Mouse (Mus musculus) midbrain, embryonic 10.5 days (tissue): ENCODE measurements around the gene Sbno2. TPM values are rescaled to one million over a fixed set of nuclear protein-coding genes. Genes with fewer than 3 reads are reported as not detected.

Source experiments
- DNase-seq: peaks from one replicate; pipeline ENCODE4 v3.0.0-alpha.2; 2017; ENCODE audit warnings: low spot score
- H3K27ac ChIP-seq: fragments of 300-500 bp; sonication (generic); replicated peaks from 2 replicates; pipeline ENCODE4 v1.5.1; 2016; ENCODE audit warnings: mild to moderate bottlenecking
- H3K27me3 ChIP-seq: fragments of 300-500 bp; sonication (generic); 2 replicates; pipeline ENCODE4 v1.6.1; 2016; ENCODE audit warnings: low read depth, mild to moderate bottlenecking; ENCODE audit not compliant: poor library complexity, severe bottlenecking
- H3K36me3 ChIP-seq: fragments of 300-500 bp; sonication (generic); 2 replicates; pipeline ENCODE4 v1.6.1; 2016; ENCODE audit warnings: mild to moderate bottlenecking, moderate library complexity
- H3K4me1 ChIP-seq: fragments of 300-500 bp; sonication (generic); 2 replicates; pipeline ENCODE4 v1.6.1; 2016
- H3K4me3 ChIP-seq: fragments of 300-500 bp; sonication (generic); 2 replicates; pipeline ENCODE4 v1.5.1; 2016; ENCODE audit warnings: mild to moderate bottlenecking, moderate library complexity
- H3K9me3 ChIP-seq: fragments of 300-500 bp; sonication (generic); replicated peaks from 2 replicates; pipeline ENCODE4 v1.6.1; 2016; ENCODE audit warnings: mild to moderate bottlenecking
- WGBS: fragments of 180-500 bp; shearing (Covaris S2); methylation state at CpG from one replicate; pipeline ENCODE4 v1.1.7; 2016; 5-methylcytosine and 5-hydroxymethylcytosine counted together
- polyA plus RNA-seq: library from polyadenylated mRNA; unstranded; fragments of >200 nt; fragmentation: Nextera tagmentation; extraction: Ambion mirVana; gene quantifications from 2 replicates; pipeline ENCODE4 v1.2.1, GENCODE M21; 2016

Sbno2 gene
- polyA plus RNA-seq, 1 experiment from 2014 or later = 15.0 TPM

DNA sequence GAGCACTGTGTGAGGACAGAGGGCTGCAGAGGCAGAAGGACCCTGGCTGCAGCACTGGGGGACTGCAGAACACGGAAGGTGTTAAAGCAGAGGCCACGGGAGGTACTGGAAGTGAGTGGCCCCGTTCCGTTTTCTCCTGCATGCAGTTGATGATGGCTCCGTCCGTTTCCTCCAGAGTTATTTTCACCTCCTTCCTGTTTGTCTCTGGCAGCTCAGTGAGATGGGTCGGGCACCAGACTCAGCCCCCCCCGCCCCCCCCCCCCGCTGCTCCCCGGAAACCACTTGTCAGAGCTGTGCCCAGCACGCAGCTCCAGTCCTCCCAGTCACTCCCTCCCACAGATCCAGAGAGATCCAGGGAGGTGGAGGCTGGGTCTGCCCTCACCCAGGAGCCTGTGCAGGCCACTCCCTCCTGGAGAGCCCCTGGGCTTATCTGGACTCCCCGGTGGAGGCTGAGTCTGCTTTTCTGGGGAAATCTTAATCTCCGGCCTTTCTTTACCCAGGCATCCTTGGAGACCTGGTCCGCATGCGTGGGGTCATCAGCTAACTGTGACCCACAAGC is 86.6 kb downstream of the Sbno2 start:
- DNase-seq = peak; percentile 40
- Histone ChIP-seq H3K4me3 (peak overlapping the region; percentile 49), H3K4me1 (peaks cover 35% of the 10 kb centered on the region), H3K27me3 (peaks cover 71% of the 10 kb centered on the region), H3K36me3 (peaks cover 7% of the 10 kb centered on the region), H3K9me3 (no peaks in the 10 kb centered on the region), H3K27ac (peak overlapping the region; percentile 85)
- 6% methylated on average over 14 of the region's 15 CpGs for WGBS

DNA sequence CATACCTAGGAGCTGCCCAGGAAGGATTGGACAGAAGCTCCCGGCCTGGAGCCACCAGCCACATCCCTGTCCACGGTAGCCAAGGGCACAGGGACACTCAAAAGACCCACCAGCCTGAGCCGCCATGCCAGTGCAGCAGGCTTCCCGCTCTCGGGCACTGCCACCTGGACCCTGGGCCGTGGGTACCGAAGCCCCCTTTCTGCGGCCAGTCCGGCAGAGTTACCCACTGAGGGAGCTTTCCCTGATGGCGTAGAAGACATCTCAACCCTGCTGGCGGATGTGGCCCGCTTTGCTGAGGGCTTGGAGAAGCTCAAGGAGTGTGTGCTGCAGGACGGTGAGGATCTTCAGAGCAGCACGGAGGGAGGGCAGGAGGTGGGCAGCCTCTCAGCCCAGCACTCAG is 87.6 kb downstream of the Sbno2 start:
- H3K36me3 ChIP-seq = peaks cover 5% of the 10 kb centered on the region
- WGBS = 82% methylated on average over 14 of the region's 14 CpGs
- H3K27ac ChIP-seq = no peak overlapping the region
- H3K4me1 ChIP-seq = peaks cover 35% of the 10 kb centered on the region
- no peak for DNase-seq
- no peaks in the 10 kb centered on the region for H3K9me3 ChIP-seq
- H3K4me3 ChIP-seq = 0 out of 2 replicates have a peak overlapping the region, but pooled peaks have one; percentile 2
- H3K27me3 ChIP-seq = peaks cover 81% of the 10 kb centered on the region

DNA sequence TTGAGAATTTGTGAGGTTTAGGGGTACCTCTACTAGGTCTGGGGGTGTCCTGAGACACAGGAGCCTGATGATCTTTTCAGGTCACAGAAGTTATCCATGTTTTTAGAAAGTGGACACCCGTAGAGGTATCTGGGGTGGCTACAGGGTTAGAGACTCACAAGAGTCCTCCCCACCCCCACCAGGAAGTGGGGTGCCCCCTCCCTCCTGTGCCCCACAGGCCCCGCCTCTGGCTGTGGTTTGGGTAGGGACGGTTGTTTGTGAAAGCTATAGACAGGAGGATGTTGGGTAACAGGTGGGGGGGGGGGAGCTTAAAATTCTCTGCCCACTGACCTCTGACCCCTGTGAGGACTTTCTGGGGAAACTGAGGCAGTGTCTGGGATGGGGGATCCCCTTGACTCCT is 88.0 kb downstream of the Sbno2 start:
- WGBS = 63% methylated on average over 3 of the region's 3 CpGs
- Histone ChIP-seq H3K27me3 (peaks cover 85% of the 10 kb centered on the region), H3K4me3 (0 out of 2 replicates have a peak overlapping the region, but pooled peaks have one; percentile 2), H3K27ac (no peak overlapping the region), H3K36me3 (peaks cover 3% of the 10 kb centered on the region; the same call in 1 of the 2 replicates), H3K4me1 (peaks cover 35% of the 10 kb centered on the region), H3K9me3 (no peaks in the 10 kb centered on the region)
- DNase-seq = no peak

DNA sequence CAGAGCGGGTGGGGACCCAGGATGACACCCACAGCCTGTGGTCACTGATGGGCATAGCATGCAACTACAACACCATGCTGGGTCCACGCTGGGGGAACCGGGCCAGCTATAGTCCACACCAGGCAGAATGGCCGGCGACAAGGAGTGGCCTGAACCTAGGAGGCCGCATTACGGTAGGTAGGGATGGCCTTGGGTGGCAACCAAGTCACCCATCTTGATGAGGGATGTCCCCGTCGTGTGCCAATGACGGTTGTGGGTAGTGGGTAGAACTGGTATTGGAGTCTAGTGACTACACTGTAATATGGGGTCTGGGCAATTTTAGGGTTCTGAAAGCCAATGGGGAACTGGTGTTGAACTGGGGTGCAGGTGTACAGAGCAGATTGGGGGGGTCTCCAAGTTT is 88.4 kb downstream of the Sbno2 start:
- peaks cover 2% of the 10 kb centered on the region; the same call in 1 of the 2 replicates for H3K36me3 ChIP-seq
- H3K27ac ChIP-seq = 0 out of 2 replicates have a peak overlapping the region, but pooled peaks have one; percentile 28
- H3K4me1 ChIP-seq = peaks cover 35% of the 10 kb centered on the region
- WGBS = 89% methylated on average over 10 of the region's 10 CpGs
- no peaks in the 10 kb centered on the region for H3K9me3 ChIP-seq
- DNase-seq = no peak
- peaks cover 89% of the 10 kb centered on the region for H3K27me3 ChIP-seq
- H3K4me3 ChIP-seq = no peak overlapping the region

DNA sequence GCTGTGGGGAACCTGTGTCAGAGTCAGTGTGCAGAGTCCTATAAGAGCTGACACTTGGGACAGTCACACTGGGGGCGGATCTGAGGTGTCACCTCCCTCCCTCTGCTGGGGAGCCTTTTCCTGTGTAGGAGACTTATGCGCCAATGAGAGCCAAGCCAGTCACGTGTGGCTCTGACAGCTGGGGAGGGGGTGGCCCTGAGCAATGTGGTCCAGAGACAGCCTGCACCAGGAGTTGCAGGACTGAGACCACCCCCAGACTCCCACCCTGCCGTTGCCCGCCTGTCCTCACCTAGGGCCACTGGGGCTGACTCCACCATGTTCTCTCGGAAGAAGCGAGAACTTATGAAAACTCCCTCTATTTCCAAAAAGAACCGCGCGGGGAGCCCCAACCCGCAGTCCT is 88.9 kb downstream of the Sbno2 start, which contains the start of gene Arhgap45:
TSS of gene Arhgap45 (plus strand) at position 143 of the 400 bp plus-strand sequence.
- 71% methylated on average over 11 of the region's 11 CpGs for WGBS
- H3K4me3 ChIP-seq = 0 out of 2 replicates have a peak within 1 kb of the TSS, but pooled peaks have one; percentile 2
- H3K4me1 ChIP-seq = peaks cover 35% of the 10 kb centered on the region
- DNase-seq = no peak
- peaks cover 4% of the 10 kb centered on the region; the same call in 1 of the 2 replicates for H3K9me3 ChIP-seq
- H3K27me3 ChIP-seq = peaks cover 94% of the 10 kb centered on the region
- H3K36me3 ChIP-seq = peaks cover 7% of the 10 kb centered on the region
- 0 out of 2 replicates have a peak within 1 kb of the TSS, but pooled peaks have one; percentile 28 for H3K27ac ChIP-seq

DNA sequence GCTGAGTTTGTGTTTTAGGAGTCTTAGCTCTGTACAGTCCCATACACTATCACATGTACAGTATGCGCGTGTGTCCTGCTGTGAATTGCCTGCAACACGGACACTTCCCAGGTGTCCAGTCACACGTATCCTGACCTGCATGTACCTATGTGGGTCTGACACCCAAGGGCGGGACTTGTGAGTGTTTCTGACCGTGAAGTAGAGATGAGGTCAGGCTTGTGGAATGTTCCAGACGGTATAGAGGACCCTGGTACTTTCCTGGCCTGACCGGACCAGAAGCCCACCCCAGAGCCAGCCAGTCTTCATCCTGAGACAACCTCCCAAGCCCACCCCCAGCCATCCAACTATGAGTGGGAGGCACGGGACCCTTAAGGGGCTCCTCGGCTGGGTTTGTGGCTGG is 89.8 kb downstream of the Sbno2 start:
- WGBS = 87% methylated on average over 10 of the region's 10 CpGs
- H3K36me3 ChIP-seq = peaks cover 16% of the 10 kb centered on the region
- H3K9me3 ChIP-seq = peaks cover 13% of the 10 kb centered on the region
- no peak overlapping the region for H3K4me3 ChIP-seq
- H3K27ac ChIP-seq = no peak overlapping the region
- peaks cover 89% of the 10 kb centered on the region for H3K27me3 ChIP-seq
- no peak for DNase-seq
- H3K4me1 ChIP-seq = peaks cover 34% of the 10 kb centered on the region

DNA sequence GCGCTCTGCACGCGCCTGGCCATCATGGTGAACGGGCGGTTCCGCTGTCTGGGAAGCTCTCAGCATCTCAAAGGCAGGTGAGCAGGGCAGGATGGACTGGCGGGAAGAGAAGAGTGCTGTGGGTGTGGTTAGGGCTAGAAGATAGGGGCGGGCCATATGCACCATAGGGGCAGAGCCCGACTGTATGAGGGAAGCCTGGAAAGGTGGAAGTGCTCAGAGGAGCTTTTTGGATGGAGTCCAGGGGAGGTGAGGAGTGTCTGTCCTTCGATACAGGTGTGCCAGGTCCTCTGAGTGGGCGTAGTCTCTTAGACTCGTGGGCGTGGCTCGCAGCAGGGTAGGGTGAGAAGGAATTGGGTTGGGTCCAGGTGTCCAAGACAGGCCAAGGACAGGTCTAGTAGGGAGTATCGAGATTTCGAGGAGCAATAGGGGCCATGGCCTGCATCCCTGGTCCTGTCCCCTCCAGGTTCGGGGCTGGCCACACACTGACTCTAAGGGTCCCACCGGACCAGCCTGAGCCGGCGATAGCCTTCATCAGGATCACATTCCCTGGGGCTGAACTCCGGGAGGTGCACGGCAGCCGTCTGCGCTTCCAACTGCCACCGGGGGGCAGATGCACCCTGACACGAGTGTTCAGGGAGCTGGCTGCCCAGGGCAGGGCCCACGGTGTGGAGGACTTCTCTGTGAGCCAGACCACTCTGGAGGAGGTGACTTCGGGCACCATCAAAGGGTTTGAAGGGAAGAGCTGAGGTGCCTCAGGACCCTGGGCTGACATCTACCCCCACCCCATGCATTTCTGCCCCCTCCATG is 90.7 kb downstream of the Sbno2 start:
- H3K4me3 ChIP-seq = no peak overlapping the region
- 26% methylated on average over 28 of the region's 28 CpGs for WGBS
- peaks cover 24% of the 10 kb centered on the region for H3K36me3 ChIP-seq
- H3K27me3 ChIP-seq = peaks cover 80% of the 10 kb centered on the region
- peaks cover 25% of the 10 kb centered on the region for H3K4me1 ChIP-seq
- peaks cover 22% of the 10 kb centered on the region for H3K9me3 ChIP-seq
- H3K27ac ChIP-seq = no peak overlapping the region
- no peak for DNase-seq

DNA sequence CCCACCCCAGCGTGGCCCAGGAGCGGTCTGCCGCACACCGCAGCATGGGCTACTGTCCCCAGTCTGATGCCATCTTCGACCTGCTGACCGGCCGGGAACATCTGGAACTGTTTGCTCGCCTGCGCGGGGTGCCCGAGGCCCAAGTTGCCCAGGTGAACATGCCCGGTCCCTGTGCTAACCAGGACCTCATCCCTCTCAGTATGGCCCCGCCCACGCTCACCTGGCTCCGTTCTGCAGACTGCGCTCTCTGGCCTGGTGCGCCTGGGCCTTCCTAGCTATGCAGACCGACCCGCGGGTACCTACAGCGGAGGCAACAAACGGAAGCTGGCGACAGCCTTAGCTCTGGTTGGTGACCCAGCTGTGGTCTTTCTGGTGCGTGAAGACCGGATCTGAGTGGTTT is 91.8 kb downstream of the Sbno2 start:
- Histone ChIP-seq H3K36me3 (peaks cover 35% of the 10 kb centered on the region), H3K27ac (no peak overlapping the region), H3K9me3 (peaks cover 23% of the 10 kb centered on the region), H3K27me3 (peaks cover 69% of the 10 kb centered on the region), H3K4me3 (0 out of 2 replicates have a peak overlapping the region, but pooled peaks have one; percentile 3), H3K4me1 (peaks cover 14% of the 10 kb centered on the region)
- no peak for DNase-seq
- 33% methylated on average over 25 of the region's 25 CpGs for WGBS

DNA sequence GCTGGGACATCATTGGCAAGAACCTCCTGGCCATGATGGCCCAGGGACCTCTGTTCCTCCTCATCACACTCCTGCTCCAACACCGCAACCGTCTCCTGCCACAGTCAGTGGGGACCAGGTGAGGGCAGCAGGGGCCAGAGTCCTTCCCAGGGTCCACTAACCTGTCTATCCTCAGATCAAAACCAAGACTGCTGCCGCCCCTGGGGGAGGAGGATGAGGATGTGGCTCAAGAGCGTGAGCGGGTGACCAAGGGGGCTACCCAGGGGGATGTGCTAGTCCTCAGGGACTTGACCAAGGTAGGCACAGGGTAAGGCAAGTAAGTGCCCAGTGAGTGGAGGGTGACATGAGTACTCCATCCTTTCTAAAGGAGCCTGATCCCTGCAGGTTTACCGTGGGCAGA is 93.6 kb downstream of the Sbno2 start:
- Histone ChIP-seq H3K27me3 (peaks cover 61% of the 10 kb centered on the region), H3K9me3 (peaks cover 23% of the 10 kb centered on the region)
- 90% methylated on average over 6 of the region's 6 CpGs for WGBS

More for the DNA sequence above, 93.6 kb downstream of the Sbno2 start:
- Histone ChIP-seq H3K27ac (no peak overlapping the region), H3K4me3 (no peak overlapping the region), H3K4me1 (peaks cover 11% of the 10 kb centered on the region), H3K36me3 (peaks cover 43% of the 10 kb centered on the region)
- DNase-seq = no peak

Other genes starting within 250 kb of the Sbno2 start
- 8.0 and 13.5 TPM in 2 replicates for gene Prtn3, start 231.1 kb downstream of the Sbno2 start, polyA plus RNA-seq
- 110 and 169 TPM in 2 replicates for gene Plppr3, start 230.9 kb downstream of the Sbno2 start, polyA plus RNA-seq
- 0.16 and 0.46 TPM in 2 replicates for gene Elane, start 219.3 kb downstream of the Sbno2 start, polyA plus RNA-seq
- gene Cfd, start 214.7 kb downstream of the Sbno2 start, polyA plus RNA-seq = not detected in 2 replicates
- 69.8 and 70.8 TPM in 2 replicates for gene Med16, start 196.6 kb downstream of the Sbno2 start, polyA plus RNA-seq
- gene Gm26602, start 194.7 kb downstream of the Sbno2 start, polyA plus RNA-seq = 2.0 and 5.5 TPM in 2 replicates
- gene Kiss1r, start 188.6 kb downstream of the Sbno2 start, polyA plus RNA-seq = 1.0 and 1.2 TPM in 2 replicates
- gene R3hdm4, start 184.4 kb downstream of the Sbno2 start, polyA plus RNA-seq = 126 and 154 TPM in 2 replicates
- 12.5 and 13.4 TPM in 2 replicates for gene Arid3a, start 178.5 kb downstream of the Sbno2 start, polyA plus RNA-seq
- gene Wdr18, start 145.4 kb downstream of the Sbno2 start, polyA plus RNA-seq = 136 and 155 TPM in 2 replicates
- gene Grin3b, start 134.9 kb downstream of the Sbno2 start, polyA plus RNA-seq = 0.25 and 0.30 TPM in 2 replicates
- 11.0 TPM in 2 replicates for gene Tmem259, start 121.2 kb downstream of the Sbno2 start, polyA plus RNA-seq
- gene Cnn2, start 117.0 kb downstream of the Sbno2 start, polyA plus RNA-seq = 198 and 199 TPM in 2 replicates
- 3.2 and 4.8 TPM in 2 replicates for gene Abca7, start 109.1 kb downstream of the Sbno2 start, polyA plus RNA-seq
- gene Arhgap45, start 88.9 kb downstream of the Sbno2 start, polyA plus RNA-seq = 7.9 and 8.0 TPM in 2 replicates
- 233 and 276 TPM in 2 replicates for gene Polr2e, start 65.8 kb downstream of the Sbno2 start, polyA plus RNA-seq
- gene Gpx4, start 58.4 kb downstream of the Sbno2 start, polyA plus RNA-seq = 702 and 747 TPM in 2 replicates
- gene Stk11, start 10.2 kb upstream of the Sbno2 start, polyA plus RNA-seq = 18.0 and 19.7 TPM in 2 replicates
- gene Atp5d, start 33.1 kb upstream of the Sbno2 start, polyA plus RNA-seq = 463 and 481 TPM in 2 replicates
- gene Cbarp, start 35.3 kb upstream of the Sbno2 start, polyA plus RNA-seq = 7.8 and 9.3 TPM in 2 replicates
- gene Midn, start 42.7 kb upstream of the Sbno2 start, polyA plus RNA-seq = 17.8 and 19.7 TPM in 2 replicates
- 91.8 and 135 TPM in 2 replicates for gene Cirbp, start 60.4 kb upstream of the Sbno2 start, polyA plus RNA-seq
- 10.6 and 11.2 TPM in 2 replicates for gene 1600002K03Rik, start 67.4 kb upstream of the Sbno2 start, polyA plus RNA-seq
- gene Efna2, start 73.9 kb upstream of the Sbno2 start, polyA plus RNA-seq = 56.6 and 64.5 TPM in 2 replicates
- 154 and 166 TPM in 2 replicates for gene Mum1, start 120.9 kb upstream of the Sbno2 start, polyA plus RNA-seq
- 288 and 314 TPM in 2 replicates for gene Ndufs7, start 143.6 kb upstream of the Sbno2 start, polyA plus RNA-seq
- gene Gamt, start 155.4 kb upstream of the Sbno2 start, polyA plus RNA-seq = 32.5 and 35.5 TPM in 2 replicates
- gene Dazap1, start 155.9 kb upstream of the Sbno2 start, polyA plus RNA-seq = 43.7 and 50.6 TPM in 2 replicates
- gene Rps15, start 186.9 kb upstream of the Sbno2 start, polyA plus RNA-seq = 889 and 1,053 TPM in 2 replicates
- 28.3 and 61.6 TPM in 2 replicates for gene Apc2, start 190.4 kb upstream of the Sbno2 start, polyA plus RNA-seq
- gene 2310011J03Rik, start 215.0 kb upstream of the Sbno2 start, polyA plus RNA-seq = 57.3 TPM in 2 replicates
- gene Pcsk4, start 223.9 kb upstream of the Sbno2 start, polyA plus RNA-seq = 3.3 and 4.2 TPM in 2 replicates
- gene Reep6, start 224.4 kb upstream of the Sbno2 start, polyA plus RNA-seq = 9.1 and 11.5 TPM in 2 replicates
- gene Adamtsl5, start 242.8 kb upstream of the Sbno2 start, polyA plus RNA-seq = 0.48 and 0.91 TPM in 2 replicates